Mouse (Mus musculus): ENCODE measurements around the gene Mrpl46. TPM values are rescaled to one million over a fixed set of nuclear protein-coding genes. Genes with fewer than 3 reads are reported as not detected.
A peak's percentile ranks its signal among the peaks of the same experiment; 100 is the strongest.

Gene Mrpl46
- total RNA-seq, 2 experiments from 2014 or later = 27.0 to 28.2 TPM

GRCm38 (mm10) chr7:78769075-78769652 lies 14.2 kb downstream of the Mrpl46 start:
- no peak for DNase-seq (ENCODE audit: low spot score in 2 of 2)

GRCm38 (mm10) chr7:78767929-78768531 lies 15.3 kb downstream of the Mrpl46 start:
- no peak for DNase-seq (ENCODE audit: low spot score in 2 of 2)

DNA sequence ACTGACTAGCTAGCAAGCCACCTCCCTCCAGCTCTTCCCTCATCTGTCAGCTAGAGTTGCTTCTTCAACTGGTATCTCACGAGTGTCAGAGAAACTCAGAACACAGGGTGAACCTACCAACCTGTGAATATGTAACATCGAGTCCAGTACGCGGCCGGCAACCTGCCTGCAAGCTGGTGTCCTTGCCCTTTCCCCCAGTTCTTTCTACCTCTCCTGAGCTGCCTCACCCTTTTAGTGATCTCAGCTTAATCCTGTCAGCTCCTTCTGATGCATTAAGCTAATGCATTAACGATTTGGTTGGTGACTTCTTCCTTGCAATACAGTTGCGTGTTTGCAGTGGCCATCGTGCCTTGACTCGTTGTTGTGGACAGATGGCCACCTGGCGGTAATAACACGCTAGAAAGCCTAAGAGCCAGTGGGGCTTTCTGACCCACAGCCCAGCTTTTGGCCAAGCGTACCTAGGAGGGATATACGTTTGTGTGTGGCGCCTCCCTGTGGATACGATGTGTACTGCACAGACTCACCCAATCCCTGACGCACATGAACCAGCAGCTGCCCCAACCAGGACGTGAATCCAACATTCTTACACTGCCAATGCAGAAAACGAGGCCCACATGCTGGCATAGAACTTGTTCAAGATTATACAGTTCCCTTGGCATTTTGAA lies 17.2 kb downstream of the Mrpl46 start:
- peak; percentile 92 to 93 for DNase-seq (ENCODE audit: low spot score in 2 of 2)

GRCm38 (mm10) chr7:78765215-78765631 lies 18.1 kb downstream of the Mrpl46 start:
- peak in 1 of 2 experiments; percentile 48 for DNase-seq (ENCODE audit: low spot score in 2 of 2)

- DNase-seq (ENCODE audit: low spot score in 2 of 2) = no peak
These were observed 19.5 kb downstream of the Mrpl46 start for GRCm38 (mm10) chr7:78763801-78764200.

DNA sequence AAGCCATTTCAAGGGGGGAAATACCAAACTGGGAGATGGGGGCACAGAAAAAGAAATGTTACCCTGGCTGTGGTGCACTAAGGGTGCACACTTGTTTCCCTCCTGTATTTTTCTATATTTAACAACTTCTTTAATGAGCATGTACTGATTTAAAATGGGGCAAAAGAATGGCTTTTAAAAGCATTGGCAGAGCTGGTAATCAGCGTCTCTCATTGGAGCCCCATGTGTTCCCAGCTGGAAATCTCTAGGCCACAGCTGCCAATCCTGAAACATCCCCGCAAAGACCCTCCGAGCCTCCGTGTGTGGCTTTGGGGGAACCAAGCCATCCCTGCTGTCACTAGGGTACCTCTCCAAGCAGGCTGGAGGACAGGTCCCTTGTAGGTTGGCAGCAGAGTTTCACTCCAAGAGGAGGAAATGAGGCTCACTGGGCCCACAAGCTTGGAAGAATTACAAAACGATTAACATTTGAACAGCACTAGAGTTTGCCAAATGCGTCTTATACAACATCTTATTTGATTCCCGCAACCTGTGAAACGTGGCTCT lies 28.8 kb downstream of the Mrpl46 start:
- peak; percentile 34 to 40 for DNase-seq (ENCODE audit: low spot score in 2 of 2)

- DNase-seq (ENCODE audit: low spot score in 2 of 2) = no peak
These were observed 29.4 kb downstream of the Mrpl46 start for GRCm38 (mm10) chr7:78753752-78754457.

GRCm38 (mm10) chr7:78752961-78753360 lies 30.4 kb downstream of the Mrpl46 start:
- no peak for DNase-seq (ENCODE audit: low spot score in 2 of 2)

DNA sequence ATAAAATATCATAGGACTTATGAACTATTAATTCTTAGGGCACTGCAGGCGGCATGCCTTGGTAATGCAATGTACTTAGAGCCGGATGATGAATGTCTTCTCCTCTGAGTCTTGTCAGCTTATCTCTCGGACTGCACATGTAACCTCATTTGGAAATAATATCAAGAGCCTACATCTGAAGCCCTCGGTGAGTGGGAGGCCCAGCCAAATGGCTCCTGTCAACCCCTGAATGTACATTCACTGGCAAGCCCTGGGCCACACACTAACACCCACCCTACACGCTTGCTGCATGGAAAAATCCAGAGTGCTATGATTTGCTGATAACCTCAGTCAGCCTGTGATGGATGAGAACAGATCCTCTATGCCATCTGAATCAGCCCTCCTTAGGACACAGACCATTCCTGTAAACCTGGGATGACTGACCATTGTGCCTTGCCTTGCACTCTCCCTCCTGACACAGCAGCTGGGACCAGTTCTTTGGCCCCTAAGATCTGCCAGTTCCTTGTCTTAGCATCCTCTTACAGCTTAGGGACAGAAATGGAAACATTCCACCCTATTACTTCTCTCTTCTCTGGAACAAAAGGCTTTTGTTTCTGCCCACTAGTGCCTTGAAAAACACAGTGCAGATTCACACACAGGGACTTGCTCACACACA lies 39.5 kb downstream of the Mrpl46 start:
- no peak for DNase-seq (ENCODE audit: low spot score in 2 of 2)

- DNase-seq (ENCODE audit: low spot score in 2 of 2) = no peak
These were observed 43.9 kb downstream of the Mrpl46 start for GRCm38 (mm10) chr7:78739351-78740000.

DNA sequence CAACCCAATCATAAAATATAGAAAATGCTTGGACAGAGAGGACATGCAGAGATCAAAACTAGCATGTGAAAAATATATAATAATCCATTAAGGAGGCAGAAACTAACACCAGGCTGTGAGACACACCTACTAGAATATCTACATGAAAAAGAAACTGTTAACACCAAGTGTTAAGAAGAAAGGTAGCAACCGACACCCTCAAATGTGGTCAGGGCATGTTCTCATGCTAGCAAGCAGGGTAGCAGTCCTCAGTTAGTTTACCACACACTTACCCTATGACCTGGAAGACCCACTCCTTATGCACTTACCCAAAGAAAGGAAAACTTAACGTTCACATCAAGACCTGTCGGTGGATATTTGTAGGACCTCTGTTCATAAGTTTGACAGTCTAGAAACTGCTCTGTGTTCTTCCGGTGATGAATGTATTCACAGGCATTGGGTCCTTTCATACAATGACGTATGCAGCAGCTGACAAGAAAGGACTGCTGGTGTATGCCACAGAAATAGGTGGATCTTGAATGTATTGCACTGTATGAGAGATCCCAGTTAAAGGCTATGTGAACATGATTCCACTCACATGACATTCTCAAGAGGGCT lies 45.6 kb downstream of the Mrpl46 start, which contains the start of gene Ntrk3:
Gene Ntrk3, minus strand, starts transcription at position 399 of the 597 bp plus-strand sequence.
- DNase-seq (ENCODE audit: low spot score in 2 of 2) = no peak

DNA sequence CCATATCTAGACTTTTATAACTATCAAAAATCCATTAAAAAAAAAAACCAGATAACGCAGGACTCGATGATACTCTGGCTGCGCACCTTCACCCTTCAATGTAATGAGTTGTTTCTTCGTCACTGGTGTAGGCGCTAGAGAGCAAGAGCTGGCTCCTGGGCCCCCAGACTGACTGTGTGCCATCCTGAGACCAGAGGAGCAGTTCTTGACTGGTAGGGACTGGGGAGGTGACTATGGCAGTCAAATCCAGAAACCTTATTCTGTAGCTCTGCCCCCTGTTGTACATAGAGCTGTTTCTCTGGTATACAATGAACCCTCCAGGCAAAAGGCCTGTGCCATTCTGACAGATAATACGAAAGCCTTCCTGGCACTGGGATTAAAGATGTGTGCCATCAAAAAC lies 46.1 kb downstream of the Mrpl46 start:
- no peak for DNase-seq (ENCODE audit: low spot score in 2 of 2)

DNA sequence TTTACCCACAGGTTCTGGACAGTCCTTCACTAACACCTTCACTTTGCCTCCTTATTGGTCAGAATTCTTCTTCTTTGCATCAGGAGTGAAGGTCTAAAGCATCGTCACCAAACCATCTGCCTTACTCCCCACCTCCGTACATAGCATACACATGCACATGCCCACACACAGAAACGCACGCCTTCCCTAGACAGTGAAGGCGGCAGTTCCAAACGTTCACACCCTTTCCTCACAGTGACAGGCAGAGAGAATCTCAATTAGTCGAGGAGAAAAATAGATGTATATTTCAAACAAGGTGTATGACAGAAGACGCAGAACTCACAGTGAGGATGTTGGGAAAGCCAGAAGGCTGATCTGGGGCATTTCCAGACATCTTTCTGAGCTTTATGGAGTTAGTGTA lies 51.9 kb downstream of the Mrpl46 start:
- DNase-seq (ENCODE audit: low spot score in 2 of 2) = no peak

Other genes with a start within 250 kb of the Mrpl46 start
- 100 to 1,000 TPM; 198 to 199 TPM for gene Ntrk3, start 45.5 kb downstream of the Mrpl46 start, total RNA-seq (2021)
- 10 to 100 TPM; 33.0 to 43.2 TPM for gene Mrps11, start 412 bp downstream of the Mrpl46 start, total RNA-seq (2021)
- gene Det1, start 63.7 kb upstream of the Mrpl46 start, total RNA-seq (2021) = 1 to 10 TPM; 6.3 to 6.4 TPM
- 10 to 100 TPM; 27.3 to 27.4 TPM for gene Aen, start 112.3 kb upstream of the Mrpl46 start, total RNA-seq (2021)
- gene Isg20, start 129.9 kb upstream of the Mrpl46 start, total RNA-seq (2021) = 1 to 10 TPM in 1 of 2 experiments, under 1 TPM in 1; 0.60 to 1.1 TPM

Measured in layer of hippocampus, postnatal 14 days (tissue).